Comparison of ENCODE assay signal across 27 mouse cellular contexts in genomic region chr2:49651737-49652136, GRCm38 (mm10). TPM values are rescaled to one million over a fixed set of nuclear protein-coding genes. Genes with fewer than 3 reads are reported as not detected.
"Had no signal": no experiment of that assay in that cellular context is flagged by ENCODE, and none has a peak within 500 bp of the region (broad histone marks: within the 10 kb centered on the region; RNA-seq: fewer than 3 reads in every experiment).

No protein-coding gene starts in this region.

- H3K36me3 ChIP-seq: heart, embryonic 12.5 days; intestine, embryonic 15.5 days; limb, embryonic 13.5 days; limb, embryonic 15.5 days; liver, embryonic 12.5 days had no signal

- H3K9me3 ChIP-seq: heart, embryonic 12.5 days; hindbrain, embryonic 10.5 days; hindbrain, embryonic 12.5 days; intestine, embryonic 15.5 days; limb, embryonic 13.5 days; limb, embryonic 15.5 days; liver, embryonic 12.5 days had no signal

- ATAC-seq: forebrain, postnatal 0 days; hindbrain, embryonic 16.5 days; inflammation-experienced regulatory T-cells, adult 6 months; intestine, embryonic 15.5 days; intestine, postnatal 0 days; liver, embryonic 12.5 days had no signal

- H3K9ac ChIP-seq: forebrain, postnatal 0 days; heart, embryonic 12.5 days; hindbrain, embryonic 12.5 days; hindbrain, embryonic 14.5 days; intestine, embryonic 15.5 days; limb, embryonic 13.5 days; limb, embryonic 15.5 days; liver, embryonic 12.5 days; liver, embryonic 14.5 days had no signal

- H3K4me1 ChIP-seq: intestine, embryonic 15.5 days; liver, embryonic 12.5 days had no signal

- H3K27me3 ChIP-seq: heart, embryonic 12.5 days; hindbrain, embryonic 12.5 days; intestine, embryonic 15.5 days; limb, embryonic 13.5 days; limb, embryonic 15.5 days; liver, embryonic 12.5 days had no signal

- H3K27ac ChIP-seq: gastrocnemius, adult 2 months; hindbrain, embryonic 10.5 days; hindbrain, embryonic 12.5 days; hindbrain, embryonic 14.5 days; intestine, embryonic 15.5 days; layer of hippocampus, adult 2 months; left cerebral cortex, adult 2 months; limb, embryonic 13.5 days; limb, embryonic 15.5 days; liver, embryonic 12.5 days; liver, embryonic 14.5 days had no signal

- DNase-seq: forebrain, postnatal 0 days; gastrocnemius, adult 2 months; gastrocnemius, postnatal 10 days; gastrocnemius, postnatal 25 days; heart, postnatal 14 days; kidney, adult 18-20 months; kidney, adult 8-10 months; kidney, postnatal 10 days; kidney, postnatal 25 days; kidney, postnatal 4 days; left cerebral cortex, postnatal 4 days had no signal

- H3K4me3 ChIP-seq: gastrocnemius, adult 2 months; heart, embryonic 12.5 days; hindbrain, embryonic 10.5 days; hindbrain, embryonic 12.5 days; intestine, embryonic 15.5 days; layer of hippocampus, adult 2 months; left cerebral cortex, adult 2 months; limb, embryonic 13.5 days; limb, embryonic 15.5 days; liver, embryonic 12.5 days had no signal

- H3K4me2 ChIP-seq: heart, embryonic 12.5 days; hindbrain, embryonic 12.5 days; hindbrain, embryonic 14.5 days; intestine, embryonic 15.5 days; limb, embryonic 13.5 days; limb, embryonic 15.5 days; liver, embryonic 12.5 days had no signal

RNA-seq across cellular contexts. Expression of gene Kif5c, which starts 32.6 kb away (rescaled TPM):
- total RNA-seq: granulocyte monocyte progenitor cell, adult 5-6 weeks had no signal
- polyA plus RNA-seq: liver, adult 2 months had no signal
